Mouse (Mus musculus) hindbrain, postnatal 0 days (tissue): ENCODE measurements around the gene Fgfr2. TPM values are rescaled to one million over a fixed set of nuclear protein-coding genes. Genes with fewer than 3 reads are reported as not detected.

ENCODE experiments used
- ATAC-seq: fragments of 200-750 bp; cut with Nextera tagmentation; 2 replicates; pipeline ENCODE4 v1.8.0; 2017; ENCODE audit warnings: mild to moderate bottlenecking, moderate TSS enrichment, moderate library complexity
- DNase-seq: peaks from one replicate; pipeline ENCODE4 v3.0.0-alpha.2; 2015; ENCODE audit warnings: low spot score
- H3K27ac ChIP-seq: fragments of 300-500 bp; sonication (generic); 2 replicates; pipeline ENCODE4 v1.5.1; 2014; ENCODE audit warnings: mild to moderate bottlenecking
- H3K27me3 ChIP-seq: fragments of 300-500 bp; sonication (generic); 2 replicates; pipeline ENCODE4 v1.6.1; 2014; ENCODE audit warnings: low read length, mixed read lengths; ENCODE audit not compliant: insufficient read depth
- H3K36me3 ChIP-seq: fragments of 300-500 bp; sonication (generic); 2 replicates; pipeline ENCODE4 v1.6.1; 2014; ENCODE audit warnings: low read length, mixed read lengths; ENCODE audit not compliant: insufficient read depth
- H3K4me1 ChIP-seq: fragments of 300-500 bp; sonication (generic); 2 replicates; pipeline ENCODE4 v1.6.1; 2014; ENCODE audit warnings: antibody characterized with exemption, low read length, mixed read lengths; ENCODE audit not compliant: insufficient read depth
- H3K4me2 ChIP-seq: fragments of 300-500 bp; sonication (generic); 2 replicates; pipeline ENCODE4 v1.6.1; 2014; ENCODE audit warnings: low read depth, mild to moderate bottlenecking, low read length, moderate library complexity, mixed read lengths
- H3K4me3 ChIP-seq: fragments of 300-500 bp; sonication (generic); 2 replicates; pipeline ENCODE4 v1.5.1; 2014; ENCODE audit warnings: low read length
- H3K9ac ChIP-seq: fragments of 300-500 bp; sonication (generic); replicated peaks from 2 replicates; pipeline ENCODE4 v1.6.1; 2014; ENCODE audit warnings: mild to moderate bottlenecking, low read length, moderate library complexity, mixed read lengths
- H3K9me3 ChIP-seq: fragments of 300-500 bp; sonication (generic); 2 replicates; pipeline ENCODE4 v1.6.1; 2016; ENCODE audit warnings: low read length, mixed read lengths
- CTCF ChIP-seq: IDR thresholded peaks from 2 replicates; pipeline ENCODE4 v1.5.1; 2016; ENCODE audit warnings: antibody characterized with exemption, control low read depth, low read depth
- WGBS: fragments of 180-500 bp; shearing (Covaris S2); extraction: QIAGEN DNeasy Blood & Tissue Kit; methylation state at CpG from one replicate; pipeline ENCODE4 v1.1.7; 2014; 5-methylcytosine and 5-hydroxymethylcytosine counted together
- polyA plus RNA-seq: library from polyadenylated mRNA; unstranded; fragments of >200 nt; fragmentation: Nextera tagmentation; extraction: Ambion mirVana; gene quantifications from 2 replicates; pipeline ENCODE4 v1.2.1, GENCODE M21; 2015
- total RNA-seq: library from RNA; depleted of rRNA; stranded (reverse); fragments of >200 nt; gene quantifications from 2 replicates; pipeline ENCODE4 v1.2.3, GENCODE M21; 2014

Fgfr2 gene
- total and polyA plus RNA-seq, 2 experiments from 2014 or later = 17.3 to 49.0 TPM

- Histone ChIP-seq H3K4me2 (no peak overlapping the region), H3K36me3 (no peaks in the 10 kb centered on the region), H3K27ac (no peak overlapping the region), H3K9ac (no peak overlapping the region), H3K27me3 (no peaks in the 10 kb centered on the region), H3K4me3 (no peak overlapping the region), H3K4me1 (no peaks in the 10 kb centered on the region), H3K9me3 (no peaks in the 10 kb centered on the region)
- no peak for ATAC-seq
- 91% methylated on average over 2 of the region's 2 CpGs for WGBS
- TF ChIP-seq CTCF = no peak
- DNase-seq = no peak
Observed at GRCm38 (mm10) chr7:132940569-132940968, 182.6 kb downstream of the Fgfr2 start.

GRCm38 (mm10) chr7:132939118-132939517 lies 184.0 kb downstream of the Fgfr2 start:
- no peak for TF ChIP-seq CTCF
- no peaks in the 10 kb centered on the region for H3K27me3 ChIP-seq
- WGBS = 87% methylated on average over 2 of the region's 2 CpGs

GRCm38 (mm10) chr7:132934743-132935142 lies 188.4 kb downstream of the Fgfr2 start:
- peak; percentile 36; the same call in 1 of the 2 replicates for TF ChIP-seq CTCF
- H3K4me3 ChIP-seq = no peak overlapping the region
- H3K9me3 ChIP-seq = no peaks in the 10 kb centered on the region
- no peak for ATAC-seq
- H3K4me2 ChIP-seq = no peak overlapping the region
- no peaks in the 10 kb centered on the region for H3K36me3 ChIP-seq
- no peak overlapping the region for H3K9ac ChIP-seq
- no peaks in the 10 kb centered on the region for H3K27me3 ChIP-seq
- no peak overlapping the region for H3K27ac ChIP-seq
- no peak for DNase-seq
- H3K4me1 ChIP-seq = peaks cover 6% of the 10 kb centered on the region; the same call in 1 of the 2 replicates

More at GRCm38 (mm10) chr7:132939118-132939517, 184.0 kb downstream of the Fgfr2 start:
- H3K36me3 ChIP-seq = no peaks in the 10 kb centered on the region
- H3K4me3 ChIP-seq = no peak overlapping the region
- no peak for ATAC-seq
- no peaks in the 10 kb centered on the region for H3K9me3 ChIP-seq
- no peak overlapping the region for H3K9ac ChIP-seq
- H3K4me1 ChIP-seq = no peaks in the 10 kb centered on the region
- DNase-seq = no peak
- H3K4me2 ChIP-seq = no peak overlapping the region
- no peak overlapping the region for H3K27ac ChIP-seq

- H3K36me3 ChIP-seq = no peaks in the 10 kb centered on the region
- TF ChIP-seq CTCF = no peak
- no peak overlapping the region for H3K9ac ChIP-seq
- H3K4me3 ChIP-seq = no peak overlapping the region
- no peak for ATAC-seq
- H3K27ac ChIP-seq = no peak overlapping the region
- no peaks in the 10 kb centered on the region for H3K27me3 ChIP-seq
- 77% methylated on average over 1 of the region's 1 CpGs for WGBS
- DNase-seq = no peak
- no peaks in the 10 kb centered on the region for H3K9me3 ChIP-seq
- H3K4me1 ChIP-seq = peaks cover 6% of the 10 kb centered on the region; the same call in 1 of the 2 replicates
- no peak overlapping the region for H3K4me2 ChIP-seq
Observed at GRCm38 (mm10) chr7:132933331-132933730, 189.8 kb downstream of the Fgfr2 start.

- no peak for TF ChIP-seq CTCF
- Histone ChIP-seq H3K27me3 (no peaks in the 10 kb centered on the region), H3K4me1 (peaks cover 6% of the 10 kb centered on the region; the same call in 1 of the 2 replicates), H3K9ac (peak overlapping the region; percentile 97), H3K4me2 (peak overlapping the region; percentile 77), H3K27ac (peak overlapping the region; percentile 99), H3K4me3 (peak overlapping the region; percentile 94), H3K36me3 (no peaks in the 10 kb centered on the region), H3K9me3 (no peaks in the 10 kb centered on the region)
- DNase-seq (peak; percentile 53), ATAC-seq (no peak; the same call in 1 of the 2 replicates)
- under 1% methylated on average over 52 of the region's 55 CpGs for WGBS
Observed at GRCm38 (mm10) chr7:132931560-132932351, 191.4 kb downstream of the Fgfr2 start.

GRCm38 (mm10) chr7:132930850-132931559 lies 192.1 kb downstream of the Fgfr2 start, which contains the start of gene Zranb1:
TSS of gene Zranb1 (plus strand) at chr7:132931142.
- Histone ChIP-seq H3K36me3 (no peaks in the 10 kb centered on the region), H3K9ac (peak within 1 kb of the TSS; percentile 97), H3K27me3 (no peaks in the 10 kb centered on the region), H3K27ac (peak within 1 kb of the TSS; percentile 99), H3K4me2 (peak within 1 kb of the TSS; percentile 77), H3K4me1 (peaks cover 6% of the 10 kb centered on the region; the same call in 1 of the 2 replicates), H3K9me3 (no peaks in the 10 kb centered on the region), H3K4me3 (peak within 1 kb of the TSS; percentile 94)
- no peak for TF ChIP-seq CTCF
- peak; percentile 100 for ATAC-seq
- peak; percentile 99 for DNase-seq
- WGBS = under 1% methylated on average over 62 of the region's 93 CpGs
